Mouse (Mus musculus): ENCODE data around the gene 1110012L19Rik. TPM values are rescaled to one million over a fixed set of nuclear protein-coding genes. Genes with fewer than 3 reads are reported as not detected.
"Not testable (repeated sequence)": the region's sequence is repeated elsewhere in the genome, so short reads cannot be mapped to it uniquely, and the experiment has no call there.

1110012L19Rik gene
- polyA plus RNA-seq (2016; fragmentation: Nextera tagmentation; extraction: Ambion mirVana) = 12.1 and 12.6 TPM in 2 replicates

- H3K27me3 ChIP-seq (replicated peaks) = no peaks in the 10 kb centered on the region
Observed at GRCm38 (mm10) chrX:70385276-70385961, at the start of gene 1110012L19Rik. Gene 1110012L19Rik, plus strand, starts transcription at chrX:70385877.

DNA sequence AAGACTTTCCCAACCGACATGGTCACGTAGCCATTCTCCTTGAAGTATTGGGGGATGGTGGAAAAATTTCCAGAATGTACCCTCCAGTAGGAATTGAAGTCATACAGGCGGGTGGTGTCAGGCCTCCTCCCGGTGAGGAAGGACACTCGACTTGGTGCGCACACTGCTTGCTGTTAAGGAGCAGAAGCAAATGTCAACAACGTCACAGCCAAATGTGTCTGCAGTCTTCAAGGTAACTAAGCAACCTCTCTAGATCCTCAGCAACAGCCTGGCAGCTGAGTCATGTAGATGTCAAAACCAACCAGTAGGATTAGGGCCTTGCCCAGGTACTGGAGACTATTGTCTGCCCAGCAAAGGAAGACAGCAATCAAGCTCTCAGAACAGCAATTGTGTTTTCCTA lies 22.7 kb upstream of the 1110012L19Rik start:
- H3K4me1 ChIP-seq = peaks cover 6% of the 10 kb centered on the region; the same call in 1 of the 2 replicates
- no peak overlapping the region for H3K4me2 ChIP-seq
- no peak for ATAC-seq
- no peak overlapping the region for H3K9ac ChIP-seq
- no peak overlapping the region for H3K27ac ChIP-seq
- no peaks in the 10 kb centered on the region for H3K9me3 ChIP-seq (replicated peaks)
- no peaks in the 10 kb centered on the region for H3K36me3 ChIP-seq
- no peak overlapping the region for H3K4me3 ChIP-seq
- peaks cover 12% of the 10 kb centered on the region; the same call in 1 of the 2 replicates for H3K27me3 ChIP-seq (replicated peaks)
- WGBS (ENCODE audit: insufficient replicate concordance) = 78% methylated on average over 7 of the region's 7 CpGs

More at GRCm38 (mm10) chrX:70385276-70385961, at the start of gene 1110012L19Rik:
- Histone ChIP-seq H3K4me1 (peaks cover 10% of the 10 kb centered on the region), H3K9ac (peak within 1 kb of the TSS; percentile 62), H3K36me3 (no peaks in the 10 kb centered on the region), H3K9me3 (replicated peaks) (no peaks in the 10 kb centered on the region), H3K4me2 (peak within 1 kb of the TSS; percentile 69), H3K4me3 (peak within 1 kb of the TSS; percentile 63), H3K27ac (peak within 1 kb of the TSS; percentile 66)
- ATAC-seq = peak; percentile 94
- WGBS (ENCODE audit: insufficient replicate concordance) = 10% methylated on average over 22 of the region's 22 CpGs

GRCm38 (mm10) chrX:70363446-70363845 lies 22.2 kb upstream of the 1110012L19Rik start:
- 68% methylated on average over 5 of the region's 5 CpGs for WGBS (ENCODE audit: insufficient replicate concordance)
- ATAC-seq = no peak
- peaks cover 12% of the 10 kb centered on the region; the same call in 1 of the 2 replicates for H3K27me3 ChIP-seq (replicated peaks)
- H3K27ac ChIP-seq = no peak overlapping the region
- H3K9ac ChIP-seq = no peak overlapping the region
- peaks cover 6% of the 10 kb centered on the region; the same call in 1 of the 2 replicates for H3K4me1 ChIP-seq
- H3K4me2 ChIP-seq = no peak overlapping the region
- H3K9me3 ChIP-seq (replicated peaks) = no peaks in the 10 kb centered on the region
- H3K36me3 ChIP-seq = no peaks in the 10 kb centered on the region
- no peak overlapping the region for H3K4me3 ChIP-seq

GRCm38 (mm10) chrX:70364202-70364601 lies 21.5 kb upstream of the 1110012L19Rik start:
- 47% methylated on average over 1 of the region's 1 CpGs for WGBS (ENCODE audit: insufficient replicate concordance)
- Histone ChIP-seq H3K4me2 (peak overlapping the region; percentile 66), H3K36me3 (no peaks in the 10 kb centered on the region), H3K4me3 (peak overlapping the region; percentile 63), H3K27ac (no peak overlapping the region), H3K9me3 (replicated peaks) (no peaks in the 10 kb centered on the region), H3K4me1 (peaks cover 6% of the 10 kb centered on the region; the same call in 1 of the 2 replicates), H3K9ac (peak overlapping the region; percentile 67), H3K27me3 (replicated peaks) (peaks cover 12% of the 10 kb centered on the region; the same call in 1 of the 2 replicates)
- no peak for ATAC-seq

DNA sequence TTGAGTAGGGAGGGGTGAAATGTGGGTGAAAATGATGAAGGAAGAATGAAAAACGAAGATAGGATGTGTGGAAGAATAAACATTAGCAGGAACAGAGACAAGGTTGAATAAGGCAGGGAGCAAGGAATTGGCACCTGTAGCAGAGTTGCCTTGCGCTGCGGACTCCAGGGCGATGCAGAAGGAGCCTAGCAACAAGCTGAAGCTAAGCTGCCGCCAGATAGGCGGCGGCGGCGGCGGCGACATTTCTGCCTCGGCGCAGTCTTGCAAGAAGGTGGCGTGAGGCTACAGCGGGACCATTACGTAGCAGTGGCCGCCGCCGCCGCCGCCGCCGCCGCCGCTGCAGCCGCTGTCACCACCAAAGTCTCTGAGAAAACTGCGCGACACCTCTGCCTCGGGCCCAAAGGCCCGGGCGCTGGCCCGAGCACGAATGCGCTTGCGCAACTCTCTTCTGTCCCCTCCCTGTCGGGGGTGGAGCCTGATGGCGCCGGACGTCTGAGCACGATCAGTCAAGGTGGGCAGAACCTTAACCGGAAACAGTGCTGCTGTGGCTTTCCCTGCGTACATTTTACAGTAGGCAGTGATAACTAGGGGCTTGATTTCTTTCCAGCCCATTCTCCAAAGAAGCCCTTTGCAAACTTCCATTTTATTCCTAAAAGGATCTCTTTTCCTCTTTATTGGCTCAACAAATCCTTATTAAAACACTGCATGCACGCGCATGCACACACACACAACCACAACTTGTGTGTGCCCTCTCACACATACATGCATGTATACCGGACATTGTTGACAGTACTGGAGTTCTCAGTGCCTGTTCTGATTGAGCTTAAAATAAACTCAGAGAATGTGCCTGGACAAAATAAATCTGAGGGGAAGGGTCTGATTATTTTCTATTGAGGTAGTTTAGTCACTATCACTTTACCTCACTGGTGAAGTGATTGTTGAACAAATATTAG lies 20.7 kb upstream of the 1110012L19Rik start, which contains the start of gene Ids:
Ids (minus strand) TSS at position 424 of the 953 bp plus-strand sequence.
- Histone ChIP-seq H3K4me3 (peak within 1 kb of the TSS; percentile 63), H3K36me3 (no peaks in the 10 kb centered on the region), H3K4me1 (peaks cover 6% of the 10 kb centered on the region; the same call in 1 of the 2 replicates), H3K4me2 (peak within 1 kb of the TSS; percentile 66), H3K27me3 (replicated peaks) (peaks cover 12% of the 10 kb centered on the region; the same call in 1 of the 2 replicates), H3K9ac (peak within 1 kb of the TSS; percentile 67), H3K27ac (peak within 1 kb of the TSS; percentile 45; the same call in 1 of the 2 replicates), H3K9me3 (replicated peaks) (no peaks in the 10 kb centered on the region)
- WGBS (ENCODE audit: insufficient replicate concordance) = 9% methylated on average over 43 of the region's 45 CpGs
- ATAC-seq = peak; percentile 97

DNA sequence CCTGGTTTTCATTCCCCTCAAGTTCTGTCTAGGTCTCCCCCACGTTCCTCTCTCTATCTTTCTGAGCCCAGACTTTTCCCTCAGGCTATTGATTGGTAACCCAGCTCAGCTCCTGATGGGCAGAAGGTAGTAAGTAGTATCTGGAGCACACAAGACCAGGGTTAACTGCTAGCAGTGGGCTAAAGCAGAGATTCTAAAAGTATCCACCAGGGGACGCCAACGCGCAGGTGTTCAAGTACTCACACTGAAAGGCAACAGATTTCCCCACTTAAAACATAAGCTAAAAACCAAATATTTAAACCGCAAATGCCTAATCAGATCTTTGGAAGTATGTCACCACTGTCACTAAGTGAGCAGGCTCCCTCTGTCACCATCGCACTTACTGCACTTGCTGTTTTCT lies 15.9 kb upstream of the 1110012L19Rik start:
- H3K36me3 ChIP-seq; H3K9me3 ChIP-seq (replicated peaks); H3K27ac ChIP-seq; ATAC-seq; H3K4me3 ChIP-seq; H3K9ac ChIP-seq; H3K4me2 ChIP-seq; H3K27me3 ChIP-seq (replicated peaks); H3K4me1 ChIP-seq: not testable (repeated sequence)
- 33% methylated on average over 1 of the region's 6 CpGs for WGBS (ENCODE audit: insufficient replicate concordance)

- not testable (repeated sequence) for H3K4me1 ChIP-seq; H3K27me3 ChIP-seq (replicated peaks); H3K27ac ChIP-seq; H3K4me3 ChIP-seq; H3K9me3 ChIP-seq (replicated peaks); H3K36me3 ChIP-seq; ATAC-seq; H3K9ac ChIP-seq; H3K4me2 ChIP-seq
- WGBS (ENCODE audit: insufficient replicate concordance) = 53% methylated on average over 6 of the region's 6 CpGs
Observed at GRCm38 (mm10) chrX:70374469-70375110, 11.1 kb upstream of the 1110012L19Rik start.

- Histone ChIP-seq H3K9me3 (replicated peaks) (no peaks in the 10 kb centered on the region), H3K27ac (0 out of 2 replicates have a peak overlapping the region, but pooled peaks have one; percentile 65), H3K9ac (0 out of 2 replicates have a peak overlapping the region, but pooled peaks have one; percentile 62), H3K27me3 (replicated peaks) (no peaks in the 10 kb centered on the region), H3K4me1 (peaks cover 10% of the 10 kb centered on the region), H3K4me3 (peak overlapping the region; percentile 63), H3K36me3 (no peaks in the 10 kb centered on the region), H3K4me2 (peak overlapping the region; percentile 69)
- 52% methylated on average over 3 of the region's 3 CpGs for WGBS (ENCODE audit: insufficient replicate concordance)
- ATAC-seq = no peak
Observed at GRCm38 (mm10) chrX:70384917-70385275, 781 bp upstream of the 1110012L19Rik start.

- ATAC-seq = peak; percentile 68
- H3K27ac ChIP-seq = peak overlapping the region; percentile 66
- peaks cover 10% of the 10 kb centered on the region for H3K4me1 ChIP-seq
- 19% methylated on average over 11 of the region's 11 CpGs for WGBS (ENCODE audit: insufficient replicate concordance)
- peak overlapping the region; percentile 62 for H3K9ac ChIP-seq
- H3K36me3 ChIP-seq = no peaks in the 10 kb centered on the region
- H3K9me3 ChIP-seq (replicated peaks) = no peaks in the 10 kb centered on the region
- no peaks in the 10 kb centered on the region for H3K27me3 ChIP-seq (replicated peaks)
- H3K4me2 ChIP-seq = peak overlapping the region; percentile 69
- peak overlapping the region; percentile 63 for H3K4me3 ChIP-seq
Observed at GRCm38 (mm10) chrX:70385962-70386351, 280 bp downstream of the 1110012L19Rik start.

GRCm38 (mm10) chrX:70392636-70393035 lies 7.0 kb downstream of the 1110012L19Rik start:
- H3K4me3 ChIP-seq; H3K4me1 ChIP-seq; H3K4me2 ChIP-seq; H3K27ac ChIP-seq; H3K9me3 ChIP-seq (replicated peaks); H3K36me3 ChIP-seq; H3K9ac ChIP-seq; H3K27me3 ChIP-seq (replicated peaks); ATAC-seq: not testable (repeated sequence)

DNA sequence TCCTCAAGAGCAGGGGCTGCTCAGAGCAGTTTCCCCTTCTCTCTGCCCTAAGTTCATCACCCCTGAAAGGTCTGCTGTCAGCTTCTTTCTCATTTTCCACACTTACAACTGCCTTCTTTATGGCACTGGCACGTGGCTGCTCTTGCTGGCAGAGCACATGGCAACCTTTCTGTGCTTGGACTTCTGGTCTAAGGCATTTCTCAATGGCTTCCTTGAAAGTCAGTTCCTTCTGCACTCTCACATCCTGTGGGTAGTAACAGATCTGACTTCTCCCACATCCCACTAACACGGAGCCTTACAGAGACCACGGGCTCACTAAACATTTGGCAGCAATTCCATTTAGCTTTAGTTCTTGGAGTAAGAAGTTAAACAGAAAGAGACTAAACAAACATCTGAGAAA lies 39.8 kb downstream of the 1110012L19Rik start:
- not testable (repeated sequence) for H3K4me2 ChIP-seq; H3K27me3 ChIP-seq (replicated peaks); H3K4me1 ChIP-seq; H3K9ac ChIP-seq; H3K4me3 ChIP-seq; H3K36me3 ChIP-seq; ATAC-seq; H3K9me3 ChIP-seq (replicated peaks); H3K27ac ChIP-seq
- 39% methylated on average over 3 of the region's 3 CpGs for WGBS (ENCODE audit: insufficient replicate concordance)
